Mouse (Mus musculus) G1E (cell line): Measurements from ENCODE around the gene Fign. TPM values are rescaled to one million over a fixed set of nuclear protein-coding genes. Genes with fewer than 3 reads are reported as not detected.

ENCODE experiments used
- ATAC-seq: 2 replicates; pipeline ENCODE4 v1.8.0; 2016; ENCODE audit warnings: mild to moderate bottlenecking; ENCODE audit not compliant: insufficient number of reproducible peaks, poor library complexity, low FRiP score, severe bottlenecking; ENCODE audit errors: extremely low read depth
- DNase-seq: peaks from one replicate; pipeline ENCODE4 v3.0.0; 2012; ENCODE audit warnings: low spot score
- H3K27me3 ChIP-seq: 2 replicates; pipeline ENCODE4 v1.6.1; 2012; ENCODE audit warnings: mild to moderate bottlenecking, low read length, inconsistent platforms; ENCODE audit not compliant: insufficient read depth
- H3K36me3 ChIP-seq: replicated peaks from 2 replicates; pipeline ENCODE3; 2012; ENCODE audit warnings: mild to moderate bottlenecking, inconsistent platforms
- H3K4me1 ChIP-seq: 2 replicates; pipeline ENCODE4 v1.6.1; 2012; ENCODE audit warnings: low read depth, low read length, inconsistent platforms, mixed read lengths; ENCODE audit not compliant: insufficient read depth
- H3K4me3 ChIP-seq: 2 replicates; pipeline ENCODE4 v1.5.1; 2012; ENCODE audit warnings: low read depth, mild to moderate bottlenecking, inconsistent platforms, low read length, moderate library complexity, mixed read lengths
- H3K9me3 ChIP-seq: replicated peaks from 2 replicates; pipeline ENCODE4 v1.6.1; 2012; ENCODE audit warnings: inconsistent platforms
- CTCF ChIP-seq: IDR thresholded peaks from 2 replicates; pipeline ENCODE4 v1.5.1; 2012; ENCODE audit warnings: low read depth, low read length, inconsistent platforms, mixed read lengths
- GATA1 ChIP-seq: IDR thresholded peaks from 2 replicates; pipeline ENCODE4 v1.6.1; 2012; ENCODE audit warnings: borderline replicate concordance, low read length, inconsistent platforms, mixed read lengths
- GATA2 ChIP-seq: IDR thresholded peaks from 2 replicates; pipeline ENCODE4 v1.6.1; 2012; ENCODE audit warnings: low read depth, low read length, inconsistent platforms, borderline replicate concordance
- POLR2AphosphoS5 ChIP-seq: IDR thresholded peaks from 2 replicates; pipeline ENCODE4 v1.6.1; 2012; ENCODE audit warnings: low read depth, low read length, inconsistent platforms; ENCODE audit not compliant: insufficient replicate concordance
- TAL1 ChIP-seq: conservative IDR thresholded peaks from 2 replicates; pipeline ENCODE4 v1.6.1; 2012; ENCODE audit warnings: low read depth, low read length, inconsistent platforms, mixed read lengths
- polyA plus RNA-seq: library from polyadenylated mRNA; stranded (reverse); fragments of >175 nt; gene quantifications from 2 replicates; pipeline ENCODE4 v1.2.3, GENCODE M21; 2012
- total RNA-seq, 2 experiments: library from RNA; stranded (forward) in 1 of 2; stranded (reverse) in 1 of 2; fragments of 200-1000 nt in 1 of 2; fragments of >200 nt in 1 of 2; fragmentation: Nextera tagmentation in 1 of 2; gene quantifications; 2 replicates each; pipeline ENCODE4 v1.2.3; 2014 to 2017

Fign gene
- total and polyA plus RNA-seq, 3 experiments = 0.05 to 1.9 TPM; not detected in 1

DNA sequence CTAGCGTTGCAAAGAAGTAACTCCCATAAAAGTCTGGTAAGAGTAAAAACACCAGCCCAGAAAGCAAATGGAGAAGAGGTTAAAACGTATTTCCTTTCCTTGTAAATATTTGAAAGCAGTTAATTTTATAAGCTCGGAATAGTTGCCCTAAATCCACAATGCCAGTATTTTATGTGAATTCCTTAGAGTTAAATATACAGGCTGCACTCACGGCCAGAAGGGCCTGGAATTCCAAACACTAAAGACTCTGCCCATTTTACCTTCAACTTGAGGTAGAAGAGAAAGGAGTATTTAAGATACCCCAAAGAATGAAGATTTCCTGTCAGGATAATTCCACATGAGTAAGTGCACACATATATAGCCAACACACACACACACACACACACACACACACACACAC, 128.2 kb downstream of the Fign start:
- H3K36me3 ChIP-seq = no peaks in the 10 kb centered on the region
- H3K9me3 ChIP-seq = peaks cover 5% of the 10 kb centered on the region
- no peak overlapping the region for H3K4me3 ChIP-seq
- TF ChIP-seq GATA1 = no peak
- no peak for TF ChIP-seq TAL1
- no peak for TF ChIP-seq POLR2AphosphoS5
- TF ChIP-seq CTCF = no peak
- no peak for TF ChIP-seq GATA2
- DNase-seq = no peak
- no peaks in the 10 kb centered on the region for H3K27me3 ChIP-seq
- no peak for ATAC-seq
- H3K4me1 ChIP-seq = no peaks in the 10 kb centered on the region

DNA sequence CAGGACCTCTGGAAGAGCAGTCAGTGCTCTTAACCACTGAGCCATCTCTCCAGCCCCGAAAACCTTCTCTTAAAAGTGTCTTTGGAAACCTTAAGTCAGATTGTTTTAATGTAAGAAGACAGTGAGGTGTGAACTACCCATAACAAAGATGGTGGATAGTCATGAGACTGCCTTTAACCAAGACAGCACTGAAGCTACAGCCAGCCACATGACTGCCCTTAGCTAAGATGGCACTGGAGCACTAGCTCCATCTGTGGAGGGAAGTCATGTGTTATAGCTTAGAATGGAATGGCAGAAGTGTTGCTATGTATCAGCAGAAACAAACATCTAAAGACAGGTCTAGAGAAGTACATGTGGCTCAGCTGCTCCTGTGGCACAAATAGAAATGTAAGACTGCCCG, 166.8 kb downstream of the Fign start:
- no peaks in the 10 kb centered on the region for H3K36me3 ChIP-seq
- DNase-seq (no peak), ATAC-seq (no peak)
- H3K27me3 ChIP-seq = no peaks in the 10 kb centered on the region
- H3K4me1 ChIP-seq = no peaks in the 10 kb centered on the region
- H3K4me3 ChIP-seq = no peak overlapping the region
- no peak for TF ChIP-seq GATA1
- TF ChIP-seq GATA2 = no peak
- TF ChIP-seq CTCF = no peak
- no peak for TF ChIP-seq POLR2AphosphoS5
- no peak for TF ChIP-seq TAL1
- H3K9me3 ChIP-seq = peaks cover 6% of the 10 kb centered on the region

DNA sequence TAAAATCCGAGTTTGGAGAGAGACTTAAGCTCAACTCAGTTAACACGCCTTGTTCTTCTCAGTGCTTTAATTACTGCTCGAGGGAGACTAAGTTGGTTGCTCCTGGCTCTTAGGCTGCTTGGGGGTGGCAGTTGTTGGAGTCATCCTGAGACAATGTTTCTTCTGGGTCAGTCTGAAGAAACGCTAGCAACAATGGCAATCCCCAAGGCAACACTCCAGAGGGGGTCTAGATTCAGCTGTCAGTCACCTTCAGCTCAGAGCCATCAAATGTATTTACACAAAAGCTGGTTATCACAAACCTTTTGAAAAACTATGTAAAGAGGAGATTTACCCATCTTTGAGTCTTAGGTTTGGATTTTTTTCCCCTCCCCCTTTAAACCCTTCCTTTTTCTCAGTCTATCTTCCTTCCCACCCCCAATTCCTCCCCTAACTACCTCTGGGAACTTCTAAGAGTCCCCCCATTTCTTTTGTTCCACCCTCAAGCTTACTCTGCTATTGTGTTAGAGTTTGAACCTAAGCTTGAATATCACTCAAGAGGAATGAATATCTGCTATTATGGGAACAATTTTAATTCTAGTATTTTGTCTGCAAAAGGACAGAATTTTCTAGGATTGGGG, 171.2 kb downstream of the Fign start:
- Histone ChIP-seq H3K4me3 (no peak overlapping the region), H3K27me3 (no peaks in the 10 kb centered on the region), H3K9me3 (peaks cover 6% of the 10 kb centered on the region), H3K4me1 (no peaks in the 10 kb centered on the region), H3K36me3 (no peaks in the 10 kb centered on the region)
- TF ChIP-seq CTCF = no peak
- no peak for TF ChIP-seq GATA2
- no peak for TF ChIP-seq TAL1
- no peak for TF ChIP-seq POLR2AphosphoS5
- no peak for TF ChIP-seq GATA1
- no peak for ATAC-seq
- no peak for DNase-seq

DNA sequence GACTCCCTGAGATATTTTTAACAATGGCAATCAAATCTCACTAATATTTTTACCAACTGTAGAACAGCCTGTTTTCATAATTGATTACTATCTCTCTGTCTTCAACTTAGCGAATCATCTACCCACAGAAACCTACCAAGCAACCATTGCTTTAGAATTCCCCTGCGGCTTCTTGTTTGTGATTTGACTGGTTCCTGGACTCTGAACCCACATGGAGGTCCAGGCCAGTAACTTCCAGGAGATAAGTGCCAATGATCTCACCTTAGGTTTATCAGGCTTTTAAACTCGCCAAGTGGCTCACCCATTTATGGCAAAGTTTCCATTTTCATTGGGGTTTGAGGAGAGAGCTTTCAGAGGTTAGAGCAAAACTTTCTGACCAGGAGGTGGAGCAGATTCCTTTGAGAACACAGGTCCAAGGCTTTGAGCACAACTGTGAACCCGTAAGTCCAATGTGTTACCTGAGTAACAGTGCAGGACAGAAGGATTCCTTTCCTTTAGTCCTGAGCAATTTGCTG, 172.1 kb downstream of the Fign start:
- no peak for TF ChIP-seq GATA2
- Histone ChIP-seq H3K9me3 (peaks cover 2% of the 10 kb centered on the region; the same call in 1 of the 2 replicates), H3K4me1 (no peaks in the 10 kb centered on the region), H3K27me3 (no peaks in the 10 kb centered on the region), H3K4me3 (no peak overlapping the region), H3K36me3 (no peaks in the 10 kb centered on the region)
- ATAC-seq = no peak
- no peak for DNase-seq
